Mouse (Mus musculus): ENCODE data around the gene Gm20388.
"Not testable (repeated sequence)": the region's sequence is repeated elsewhere in the genome, so short reads cannot be mapped to it uniquely, and the experiment has no call there.

The Gm20388 gene

GRCm38 (mm10) chr8:123800867-123801266 lies 3890.2 kb downstream of the Gm20388 start:
- no peak for DNase-seq (ENCODE audit: low spot score in 2 of 2)

- no peak for DNase-seq (ENCODE audit: low spot score in 2 of 2)
Measured at GRCm38 (mm10) chr8:123801538-123801937, 3890.9 kb downstream of the Gm20388 start.

- no peak for DNase-seq (ENCODE audit: low spot score in 2 of 2)
Measured at GRCm38 (mm10) chr8:123803639-123804038, 3893.0 kb downstream of the Gm20388 start.

GRCm38 (mm10) chr8:123804586-123804985 lies 3893.9 kb downstream of the Gm20388 start:
- DNase-seq (ENCODE audit: low spot score in 2 of 2), result no peak

GRCm38 (mm10) chr8:123805209-123805717 lies 3894.6 kb downstream of the Gm20388 start:
- no peak for DNase-seq (ENCODE audit: low spot score in 2 of 2)

- DNase-seq (ENCODE audit: low spot score in 2 of 2), result peak; percentile 55 to 63
Measured at GRCm38 (mm10) chr8:123805718-123806373, 3895.2 kb downstream of the Gm20388 start, which contains the start of gene Rab4a. Gene Rab4a (plus strand): TSS chr8:123805985.

- no peak for DNase-seq (ENCODE audit: low spot score in 2 of 2)
Measured at GRCm38 (mm10) chr8:123806374-123806935, 3895.8 kb downstream of the Gm20388 start.

- DNase-seq (ENCODE audit: low spot score in 2 of 2), result no peak
Measured at GRCm38 (mm10) chr8:123807024-123807431, 3896.4 kb downstream of the Gm20388 start.

GRCm38 (mm10) chr8:123807852-123808573 lies 3897.4 kb downstream of the Gm20388 start:
- no peak for DNase-seq (ENCODE audit: low spot score in 2 of 2)

- no peak for DNase-seq (ENCODE audit: low spot score in 2 of 2)
Measured at GRCm38 (mm10) chr8:123808671-123809070, 3898.0 kb downstream of the Gm20388 start.

- not testable (repeated sequence) for DNase-seq (ENCODE audit: low spot score in 2 of 2)
Measured at GRCm38 (mm10) chr8:123809342-123809741, 3898.7 kb downstream of the Gm20388 start.

- DNase-seq (ENCODE audit: low spot score in 2 of 2), result no peak
Measured at GRCm38 (mm10) chr8:123812227-123812626, 3901.6 kb downstream of the Gm20388 start.

- DNase-seq (ENCODE audit: low spot score in 2 of 2), result no peak
Measured at GRCm38 (mm10) chr8:123813173-123813891, 3902.7 kb downstream of the Gm20388 start.

- no peak for DNase-seq (ENCODE audit: low spot score in 2 of 2)
Measured at GRCm38 (mm10) chr8:123813892-123814266, 3903.2 kb downstream of the Gm20388 start.

GRCm38 (mm10) chr8:123815325-123815724 lies 3904.7 kb downstream of the Gm20388 start:
- DNase-seq (ENCODE audit: low spot score in 2 of 2), result no peak

GRCm38 (mm10) chr8:123816939-123817338 lies 3906.3 kb downstream of the Gm20388 start:
- DNase-seq (ENCODE audit: low spot score in 2 of 2), result no peak

- no peak for DNase-seq (ENCODE audit: low spot score in 2 of 2)
Measured at GRCm38 (mm10) chr8:123817747-123818146, 3907.1 kb downstream of the Gm20388 start.

GRCm38 (mm10) chr8:123819683-123820610 lies 3909.3 kb downstream of the Gm20388 start:
- no peak for DNase-seq (ENCODE audit: low spot score in 2 of 2)

- DNase-seq (ENCODE audit: low spot score in 2 of 2), result no peak
Measured at GRCm38 (mm10) chr8:123820780-123821179, 3910.1 kb downstream of the Gm20388 start.

GRCm38 (mm10) chr8:123823111-123823510 lies 3912.5 kb downstream of the Gm20388 start:
- no peak for DNase-seq (ENCODE audit: low spot score in 2 of 2)

All from right cerebral cortex, postnatal 36 days (tissue).